Mouse (Mus musculus) activated CD4-positive, CD25-positive, alpha-beta regulatory T cell, adult 9 weeks (primary cell): ENCODE data around the gene Crbn. TPM values are rescaled to one million over a fixed set of nuclear protein-coding genes. Genes with fewer than 3 reads are reported as not detected.

Experiments used
- polyA plus RNA-seq: library from polyadenylated mRNA; unstranded; fragments of 100-300 nt; shearing (Covaris generic); gene quantifications from one replicate; pipeline ENCODE4 v1.2.1, GENCODE M21; 2017

Gene Crbn
- polyA plus RNA-seq = 148 TPM

DNA sequence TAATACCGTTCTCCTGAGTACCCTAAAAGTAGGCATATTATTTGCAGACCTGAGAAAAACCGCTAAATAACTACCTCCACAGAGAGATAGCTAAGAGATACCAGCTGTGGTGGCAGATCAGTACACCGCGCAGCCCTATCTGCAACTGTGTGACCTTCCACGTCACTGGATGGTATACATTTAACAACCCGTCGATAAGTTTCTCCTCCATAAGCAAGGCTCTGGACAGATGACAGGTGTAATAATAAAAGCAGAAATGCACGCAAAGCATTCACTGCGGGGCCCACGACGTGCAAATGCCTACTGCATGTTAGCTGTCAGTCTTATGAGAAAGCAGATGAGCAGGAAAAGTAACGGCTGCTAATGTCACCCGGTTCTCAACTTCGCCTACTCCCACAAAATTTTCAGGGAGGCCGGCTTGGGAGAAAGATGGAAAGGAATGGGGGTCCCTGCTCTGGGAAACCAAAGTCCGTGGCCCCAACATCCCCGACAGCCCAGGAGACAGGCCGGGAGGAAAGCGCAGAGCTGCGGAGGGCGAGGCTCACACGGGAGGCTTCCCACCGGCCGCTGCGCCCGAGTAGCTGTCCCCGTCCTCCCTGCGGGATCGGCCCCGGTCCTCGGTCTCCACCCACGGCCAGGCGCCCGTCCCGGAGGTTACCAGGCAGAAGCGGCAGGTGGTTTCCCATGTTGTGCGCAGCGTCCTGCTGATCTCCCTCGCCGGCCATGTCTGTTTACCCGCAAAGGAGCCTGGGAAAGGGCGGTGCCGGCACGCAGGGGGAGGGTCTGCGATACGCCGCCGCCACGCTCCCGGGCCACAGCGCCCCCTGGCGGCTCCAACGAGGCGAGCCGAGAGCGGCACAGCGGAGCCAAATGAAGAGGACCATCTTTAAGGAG lies at the start of gene Crbn:
Gene Crbn (minus strand): TSS at position 745 of the 894 bp plus-strand sequence.

GRCm38 (mm10) chr6:106768640-106769289 lies 31.1 kb downstream of the Crbn start, which contains the start of gene Trnt1:
Gene Trnt1, plus strand, starts transcription at chr6:106769120.

GRCm38 (mm10) chr6:106748887-106749388 lies 50.9 kb downstream of the Crbn start, which contains the start of gene Il5ra:
Gene Il5ra, minus strand, starts transcription at chr6:106749037.

Other genes starting within 250 kb of the Crbn start
- gene Il5ra, start 51.0 kb downstream of the Crbn start, polyA plus RNA-seq = not detected
- gene Trnt1, start 31.0 kb downstream of the Crbn start, polyA plus RNA-seq = 80.1 TPM